Mouse (Mus musculus) fat pad, adult 2 months (tissue): Measurements from ENCODE around the gene Adipor1.

Source experiments
- DNase-seq: peaks from one replicate; pipeline ENCODE4 v3.0.0-alpha.2; 2011; ENCODE audit warnings: low read depth, low spot score; ENCODE audit errors: extremely low read depth

Adipor1 gene

DNA sequence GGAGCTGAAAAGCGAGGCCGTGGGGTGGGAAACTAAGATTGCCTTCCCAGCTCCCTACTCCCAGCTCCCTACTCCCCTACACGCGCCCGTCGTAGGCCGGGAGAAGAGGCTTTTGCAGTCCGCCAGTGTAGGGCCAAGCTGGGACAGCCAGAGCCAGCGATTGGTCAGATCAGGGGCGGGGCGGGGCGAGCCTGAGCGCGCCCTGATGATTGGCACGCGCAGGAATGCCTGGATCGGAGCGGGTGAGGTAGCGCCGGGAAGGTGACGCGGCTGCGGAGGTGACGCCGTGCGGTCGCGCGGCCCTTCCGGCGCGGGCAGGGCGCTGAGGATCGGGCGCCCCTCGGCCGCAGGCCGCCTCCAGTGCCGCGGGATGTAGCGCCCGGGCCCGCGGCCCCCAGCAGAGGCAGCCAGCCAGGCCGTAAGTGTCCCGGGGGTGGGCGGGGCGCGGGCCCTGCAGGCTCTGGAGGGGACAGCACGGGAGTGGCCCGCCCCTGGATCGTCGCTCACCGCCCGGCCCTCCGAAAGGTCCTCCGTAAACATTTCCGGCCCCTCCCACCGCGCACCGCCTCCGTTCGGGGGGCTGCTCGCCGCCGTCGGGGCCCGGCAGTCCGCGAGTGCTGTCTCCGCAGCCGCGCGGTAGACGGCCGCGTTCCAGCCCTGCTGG lies at the start of gene Adipor1:
TSS of gene Adipor1 (plus strand) at position 211 of the 664 bp plus-strand sequence.
- DNase-seq = peak; percentile 54

DNA sequence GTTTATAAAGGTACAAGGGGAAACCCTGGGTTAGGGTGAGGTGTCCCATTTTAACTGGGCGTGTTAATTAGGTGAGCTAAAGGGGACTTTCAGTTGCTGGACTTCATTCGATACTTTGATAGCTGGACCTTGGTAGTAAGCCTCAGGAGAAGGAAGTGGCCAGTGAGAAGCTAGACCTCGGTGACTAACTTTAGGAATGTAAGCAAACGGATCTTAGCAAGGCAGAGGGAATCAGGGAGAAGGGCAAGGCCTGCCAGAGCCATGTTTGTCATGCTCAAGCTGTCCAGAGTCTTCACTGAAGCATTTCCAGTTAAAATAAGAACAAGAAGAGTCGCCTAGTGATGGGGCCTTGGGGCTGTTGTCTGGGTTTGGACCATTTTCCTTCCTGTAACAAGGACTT lies 49.7 kb upstream of the Adipor1 start:
- DNase-seq = no peak

DNA sequence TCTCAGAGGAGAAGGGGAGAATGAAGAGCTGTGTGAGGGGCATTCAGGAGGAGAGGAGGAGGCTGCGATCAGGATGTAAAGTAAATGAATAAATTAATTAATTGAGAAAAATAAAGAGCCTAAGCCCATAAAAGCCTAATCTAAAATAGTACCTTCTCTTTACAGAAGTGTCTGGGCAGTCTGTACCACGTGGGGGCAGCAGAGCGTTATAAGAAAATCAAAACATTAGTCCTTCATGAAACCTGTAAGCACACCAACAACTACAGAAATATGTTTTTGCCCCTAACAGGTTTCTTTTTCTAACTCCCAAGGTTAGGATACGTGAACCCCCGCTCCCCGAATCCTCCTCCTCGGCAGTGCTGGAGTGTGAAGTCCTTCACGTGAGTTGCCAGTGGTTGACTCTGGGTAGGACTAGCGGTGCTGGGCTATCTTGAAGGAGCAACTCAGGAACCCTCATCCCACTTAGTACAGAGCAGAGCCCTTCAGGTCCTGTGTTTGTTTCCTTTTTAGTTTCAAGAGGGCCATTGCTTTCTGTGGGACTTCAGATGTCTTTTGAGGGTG lies 46.3 kb upstream of the Adipor1 start:
- no peak for DNase-seq

DNA sequence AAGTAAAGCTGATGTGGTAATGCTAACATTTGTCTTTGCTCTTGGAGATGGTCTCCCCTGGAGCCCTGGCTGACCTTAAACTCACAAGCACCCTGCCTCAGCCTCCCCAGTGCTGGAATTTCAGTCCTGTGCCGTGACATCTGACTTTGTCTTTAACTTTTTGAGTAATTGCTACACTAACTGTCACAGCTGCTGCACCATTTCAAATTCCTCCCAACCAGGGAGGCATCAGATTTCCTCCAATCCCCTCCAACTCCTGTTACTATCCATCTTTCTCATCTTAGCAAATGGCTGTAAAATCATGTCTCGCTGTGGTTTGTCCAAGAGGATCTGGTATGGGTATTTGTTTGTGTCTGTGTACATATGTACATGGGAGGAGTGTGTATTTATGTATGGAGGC lies 41.1 kb upstream of the Adipor1 start:
- DNase-seq = no peak

DNA sequence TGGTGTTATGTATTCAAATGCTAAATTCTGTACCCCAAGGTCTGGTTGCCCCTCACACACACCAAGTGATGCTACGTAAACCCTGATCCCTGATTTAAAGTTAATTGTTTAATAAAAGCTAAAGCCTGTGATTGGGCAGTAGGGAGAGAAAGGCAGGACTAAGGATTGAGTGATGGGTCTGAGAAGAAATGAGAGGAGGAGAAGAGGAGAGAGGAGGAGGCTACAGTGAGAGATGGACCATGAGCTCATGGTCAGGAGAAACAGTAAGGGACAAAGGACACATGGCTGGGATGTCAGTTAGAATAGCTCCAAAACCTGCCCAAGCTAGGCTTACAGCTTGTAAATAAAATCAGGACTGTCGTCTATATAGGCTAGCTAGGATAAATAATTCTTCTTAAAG lies 34.1 kb upstream of the Adipor1 start:
- DNase-seq = no peak

DNA sequence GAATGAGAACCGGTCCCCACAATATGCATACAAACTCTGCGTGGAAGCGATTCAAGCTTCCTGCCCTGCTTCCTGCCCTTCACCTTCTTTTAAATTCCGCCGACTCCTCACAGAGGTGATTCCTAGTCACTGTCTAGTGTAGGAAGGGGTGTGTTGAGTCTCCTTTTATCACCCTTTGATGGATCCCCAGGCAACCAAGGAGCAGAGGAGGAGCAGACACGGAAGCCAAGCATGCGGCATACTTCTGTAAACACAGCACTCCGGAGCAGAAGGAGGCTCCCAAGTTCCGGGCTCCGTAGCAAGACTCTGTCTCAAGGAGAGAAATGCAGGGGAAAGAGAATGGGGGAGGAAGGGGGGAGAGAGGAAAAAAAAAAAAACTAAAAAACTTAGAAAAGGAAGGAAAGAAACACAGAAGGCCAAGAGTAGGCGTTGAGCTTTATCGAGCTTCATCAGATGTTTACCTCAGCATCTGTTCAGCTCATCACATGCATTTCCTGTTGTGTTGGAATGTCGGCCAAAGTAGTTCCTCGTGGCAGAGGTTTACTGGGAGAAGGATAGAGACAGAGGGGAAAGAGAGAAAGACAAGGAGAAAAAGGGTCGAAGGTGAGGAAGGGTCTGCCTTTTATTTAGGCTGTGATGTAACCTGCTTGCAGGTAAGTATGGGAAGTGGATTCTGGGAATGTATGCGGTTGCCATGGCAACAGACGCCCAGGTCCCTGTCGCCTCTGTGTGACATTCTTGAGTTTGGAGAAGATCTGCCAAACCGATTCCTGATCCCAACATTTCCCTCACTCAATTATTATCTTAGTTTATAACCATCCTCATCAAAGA lies 33.2 kb upstream of the Adipor1 start:
- no peak for DNase-seq

DNA sequence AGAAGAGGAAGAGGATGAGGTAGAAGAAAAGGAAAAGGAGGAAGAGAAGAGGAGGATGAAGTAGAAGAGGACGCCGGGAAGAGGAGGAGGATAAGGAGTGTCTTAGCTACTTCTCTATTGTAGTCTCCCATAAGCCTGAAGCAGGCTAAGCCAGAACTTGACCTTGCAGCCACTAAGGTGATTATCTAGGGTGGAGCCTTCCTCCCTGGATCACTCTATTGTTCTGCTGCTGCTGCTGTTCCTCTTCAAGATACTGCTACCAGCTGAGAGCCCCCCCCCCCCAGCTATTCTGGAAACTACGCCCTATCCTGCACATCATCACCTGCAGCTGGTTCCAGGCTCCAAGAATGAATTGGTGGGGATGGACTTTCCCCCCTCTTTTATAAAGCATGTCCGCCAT lies 30.6 kb upstream of the Adipor1 start:
- DNase-seq = no peak

DNA sequence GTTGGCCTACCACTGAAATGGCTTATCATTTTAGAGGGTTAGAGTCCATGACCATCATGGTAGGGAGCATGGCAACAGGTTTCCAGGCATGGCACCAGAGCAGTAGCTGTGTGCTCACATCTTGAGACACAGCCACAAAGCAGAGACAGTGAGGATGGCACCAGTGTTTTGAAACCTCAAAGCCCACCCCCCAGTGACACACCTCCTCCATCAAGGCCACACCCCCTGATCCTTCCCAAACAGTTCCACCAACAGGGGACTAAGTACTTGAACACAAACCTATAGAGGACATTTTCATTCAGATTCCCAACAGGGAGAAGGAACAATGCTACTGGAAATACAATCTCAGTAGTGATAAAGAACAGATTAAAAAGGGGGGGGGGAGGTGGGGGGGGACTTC lies 30.0 kb upstream of the Adipor1 start:
- no peak for DNase-seq

DNA sequence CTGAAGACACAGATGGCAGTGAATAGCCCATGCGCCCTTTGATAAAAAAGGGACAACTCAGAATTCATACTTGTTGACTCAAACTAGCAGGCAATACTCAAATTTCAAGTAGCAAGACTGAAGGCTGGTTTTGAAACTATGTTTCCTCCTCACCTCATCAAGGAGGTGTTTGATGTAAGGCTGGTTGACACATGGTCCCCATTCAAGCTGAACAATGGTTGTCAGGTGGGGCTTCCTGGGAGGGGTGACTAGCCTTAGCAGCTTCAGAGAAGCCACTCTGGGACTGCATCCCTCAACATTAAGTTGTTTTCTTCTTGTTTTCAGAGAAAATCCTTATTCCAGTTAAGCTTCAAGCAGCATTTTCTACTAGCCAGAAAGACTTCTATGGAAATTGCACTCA lies 29.5 kb upstream of the Adipor1 start, which contains the start of gene 4933406M09Rik:
TSS of gene 4933406M09Rik (plus strand) at position 275 of the 400 bp plus-strand sequence.
- DNase-seq = no peak

DNA sequence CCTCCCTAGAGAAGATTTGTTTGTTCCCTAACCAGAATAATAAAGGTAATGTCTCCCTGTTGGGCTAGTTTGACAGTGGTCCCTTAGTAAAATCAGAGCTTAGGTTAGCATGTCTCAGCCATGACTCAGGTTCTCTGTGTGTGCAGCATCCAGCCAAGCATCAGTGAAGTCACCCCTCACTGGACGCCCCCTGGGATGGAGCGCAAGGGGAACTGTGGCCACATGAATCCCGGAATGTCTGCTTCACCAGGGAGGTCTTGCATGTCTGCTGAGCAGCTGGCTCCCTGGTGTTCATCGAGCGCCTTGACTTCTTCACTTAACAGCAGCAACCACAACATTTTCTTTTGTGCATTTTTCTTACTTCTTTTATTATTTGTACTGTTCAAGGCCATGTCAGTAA lies 21.4 kb upstream of the Adipor1 start:
- no peak for DNase-seq

DNA sequence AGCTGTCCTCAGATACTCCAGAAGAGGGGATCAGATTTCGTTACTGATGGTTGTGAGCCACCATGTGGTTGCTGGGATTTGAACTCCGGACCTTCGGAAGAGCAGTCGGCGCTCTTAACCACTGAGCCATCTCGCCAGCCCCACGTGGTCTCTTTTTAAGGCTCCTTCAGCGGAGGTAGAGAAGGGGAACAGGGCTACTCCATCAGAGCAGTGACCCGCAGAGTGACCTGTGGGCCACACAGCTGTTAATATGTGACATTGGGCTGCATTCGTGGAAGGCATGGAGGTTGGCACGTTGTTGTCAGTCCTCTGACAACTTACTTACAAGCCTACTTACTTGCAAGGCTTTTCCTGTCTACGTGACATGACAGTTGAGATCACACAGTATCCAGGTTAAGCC lies 17.0 kb upstream of the Adipor1 start:
- no peak for DNase-seq

DNA sequence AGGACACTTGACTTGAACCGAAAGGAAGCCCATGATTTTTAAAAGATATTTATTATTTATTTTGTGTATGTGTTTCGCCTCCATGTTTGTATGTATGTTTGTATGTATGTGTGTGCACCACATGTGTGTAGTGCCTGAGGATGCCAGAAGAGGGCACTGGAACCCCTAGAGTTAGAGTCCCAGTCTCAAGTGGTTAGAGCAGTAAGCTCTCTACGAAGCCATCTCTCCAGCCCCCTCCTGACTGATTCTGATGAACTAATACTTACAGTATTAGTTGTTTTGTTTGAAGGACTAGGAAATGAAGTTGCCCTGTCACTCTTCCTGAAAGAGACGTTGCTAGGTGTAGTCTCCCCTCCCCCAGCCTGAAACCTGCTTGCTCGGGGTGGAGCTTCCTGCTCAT lies 15.4 kb upstream of the Adipor1 start:
- DNase-seq = no peak

DNA sequence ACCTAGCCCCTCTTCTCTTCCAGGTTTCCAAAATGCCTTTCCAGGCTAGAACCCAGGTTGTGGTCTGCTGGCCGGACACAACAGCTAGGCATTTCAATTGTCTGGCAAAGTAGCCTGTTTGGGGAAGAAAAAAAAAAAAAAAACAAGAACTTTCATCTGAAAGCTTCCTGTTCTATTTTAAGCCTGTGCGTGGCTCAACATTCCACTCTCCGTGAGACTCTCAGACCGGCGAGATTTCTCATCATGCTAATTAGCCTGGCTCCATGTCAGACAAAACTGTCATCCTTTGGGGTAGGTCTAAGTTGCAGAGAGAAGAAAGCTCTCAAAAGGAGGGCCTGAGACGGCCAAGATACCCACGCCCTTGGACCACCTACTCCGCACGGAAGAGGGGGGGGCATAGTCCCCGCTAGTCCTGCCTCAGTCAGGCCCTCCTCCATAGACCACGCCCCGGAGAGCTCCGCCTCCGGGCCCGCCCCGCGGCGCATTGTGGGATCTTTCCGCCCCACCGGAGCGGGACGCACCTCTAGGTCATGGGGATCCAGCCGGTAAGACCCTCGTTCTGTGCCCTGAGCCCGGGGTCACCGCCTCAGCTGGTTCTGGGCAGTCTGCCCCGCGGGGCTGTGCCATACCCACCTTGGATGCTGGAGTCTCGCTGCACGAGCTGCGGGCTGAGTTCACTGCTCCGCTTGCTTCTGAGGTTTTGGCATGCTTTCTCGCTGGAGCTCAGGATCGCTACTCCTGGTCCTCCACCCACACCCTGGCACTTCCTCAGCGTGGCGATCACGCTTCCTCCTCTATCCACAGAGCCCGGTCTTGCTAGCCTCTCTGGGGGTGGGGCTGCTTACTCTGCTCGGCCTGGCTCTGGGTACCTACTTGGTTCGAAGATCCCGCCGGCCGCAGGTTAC lies 9.4 kb upstream of the Adipor1 start, which contains the start of gene Cyb5r1:
TSS of gene Cyb5r1 (plus strand) at position 51 of the 905 bp plus-strand sequence.
- DNase-seq = peak; percentile 49

DNA sequence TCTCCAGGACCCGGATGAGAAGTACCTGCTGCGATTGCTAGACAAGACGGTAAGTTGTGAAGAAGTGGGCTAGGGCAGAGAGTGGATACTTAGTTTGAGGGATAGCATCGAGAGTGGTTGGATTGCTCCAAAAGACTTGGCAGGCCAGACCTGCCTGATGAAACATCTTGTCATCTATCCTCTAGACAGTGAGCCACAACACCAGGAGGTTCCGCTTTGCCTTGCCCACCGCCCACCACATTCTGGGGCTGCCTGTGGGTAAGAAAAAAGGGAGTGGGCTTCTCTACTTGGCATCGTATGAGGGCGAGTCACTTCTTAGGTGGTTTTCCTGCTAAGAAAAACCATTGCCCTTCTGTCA lies 8.8 kb upstream of the Adipor1 start:
- no peak for DNase-seq

DNA sequence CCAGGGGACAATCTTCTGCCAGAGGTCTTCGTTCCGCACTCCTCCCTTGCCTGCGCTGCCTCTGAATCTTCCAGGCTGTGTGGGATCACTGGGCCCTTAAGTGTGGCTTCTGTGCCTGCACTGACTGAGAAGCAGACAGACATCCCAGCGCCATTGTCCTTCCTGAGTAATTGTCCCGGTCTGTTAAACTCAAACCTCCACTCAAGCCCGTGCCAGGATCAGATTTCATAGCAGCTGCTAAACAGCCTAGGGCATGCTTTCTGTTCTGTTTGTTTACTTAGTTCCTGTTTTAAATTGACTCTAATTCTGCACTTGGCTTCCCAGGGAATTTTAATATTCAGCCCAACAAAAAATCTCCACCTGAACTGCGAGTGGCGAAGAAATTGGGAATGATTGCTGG lies 7.1 kb upstream of the Adipor1 start:
- DNase-seq = no peak

DNA sequence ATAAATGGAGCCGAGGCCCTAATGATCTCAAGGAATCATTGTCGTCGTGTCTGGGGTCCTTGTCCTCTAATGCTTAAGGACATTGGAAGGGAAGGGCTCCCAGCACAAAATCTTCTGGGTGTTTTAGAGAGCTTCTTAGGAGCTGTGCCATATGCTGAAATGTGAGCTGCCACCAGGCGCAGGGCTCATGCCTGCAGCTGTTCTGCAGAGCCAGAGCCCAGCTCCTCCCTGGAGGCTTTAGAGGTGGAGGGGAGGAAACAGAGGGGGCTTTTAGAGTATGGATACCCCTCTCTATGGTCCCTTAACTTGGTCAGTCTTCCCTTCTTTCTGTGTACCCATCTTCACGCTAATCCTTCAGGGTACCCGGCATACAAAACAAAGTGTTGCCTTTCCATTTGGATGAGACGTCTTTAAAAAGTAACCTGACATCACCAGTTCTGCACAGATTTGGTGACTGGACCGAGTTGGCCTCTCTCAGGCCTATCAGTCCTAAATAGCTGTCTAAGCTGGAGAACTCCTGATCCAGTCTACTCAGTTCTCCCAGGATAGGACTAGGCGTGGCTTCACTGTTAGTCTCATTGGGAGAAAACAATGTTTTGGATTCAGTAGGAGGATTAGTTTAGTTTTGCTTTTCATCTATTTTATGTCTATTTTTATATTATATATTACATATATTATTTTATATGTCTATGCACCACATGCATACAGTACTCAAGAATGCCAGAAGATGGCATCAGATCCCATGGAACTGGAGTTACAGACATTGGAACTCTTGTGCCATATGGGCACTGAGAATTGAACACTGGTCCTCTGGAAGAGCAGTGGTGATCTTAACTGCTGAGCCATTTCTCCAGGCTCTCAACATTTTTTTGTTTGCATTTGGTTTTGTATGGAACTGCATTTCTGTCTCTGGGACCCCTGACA lies 3.2 kb upstream of the Adipor1 start:
- no peak for DNase-seq

DNA sequence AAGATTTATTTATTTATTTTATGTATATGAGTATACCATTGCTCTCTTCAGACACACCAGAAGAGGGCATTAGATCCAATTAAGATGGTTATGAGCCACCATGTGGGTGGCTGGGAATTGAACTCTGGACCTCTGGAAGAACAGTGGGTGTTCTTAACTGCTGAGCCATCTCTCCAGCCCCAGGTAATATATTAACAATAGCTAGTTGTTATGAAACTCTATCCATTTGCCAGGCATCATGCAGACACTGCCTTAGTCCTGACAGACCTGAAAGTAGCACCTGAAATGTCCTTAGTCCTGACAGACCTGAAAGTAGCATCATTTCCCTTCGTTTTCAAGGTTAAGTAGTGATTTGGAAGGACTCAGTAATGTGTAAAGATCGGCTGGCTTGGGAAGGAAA lies 1.1 kb upstream of the Adipor1 start:
- peak; percentile 58 for DNase-seq

DNA sequence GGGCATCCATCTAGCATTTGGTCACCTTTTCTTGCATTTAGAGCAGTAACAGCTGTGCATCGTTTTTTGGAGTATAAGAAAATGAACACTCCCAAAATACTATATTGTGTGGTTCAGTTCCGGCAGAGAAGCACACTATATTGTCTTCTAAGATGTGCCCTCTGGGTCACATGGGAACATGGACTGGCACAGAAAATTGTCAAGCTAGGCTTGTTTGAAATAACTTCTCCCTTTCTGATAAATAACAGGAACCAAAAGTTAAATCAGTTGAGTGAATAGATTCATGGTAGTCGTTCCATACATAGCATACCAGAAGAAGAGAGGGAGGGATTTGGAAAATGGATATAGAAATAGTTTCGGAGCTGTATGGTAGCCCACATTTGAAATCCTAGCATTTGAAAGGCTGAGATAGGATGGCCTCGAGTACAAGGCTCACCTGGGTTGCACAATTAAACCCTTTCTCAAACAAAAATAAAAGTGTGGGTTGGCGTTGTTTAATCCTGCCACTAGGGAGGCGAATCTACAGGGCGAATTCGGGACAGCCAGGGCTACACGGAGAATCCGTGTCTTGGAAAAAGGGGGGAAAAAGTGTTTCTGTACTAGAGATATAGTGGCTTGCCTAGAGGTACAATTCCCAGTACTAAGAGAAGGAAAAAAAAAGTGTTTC lies 544 bp upstream of the Adipor1 start:
- DNase-seq = peak; percentile 45

DNA sequence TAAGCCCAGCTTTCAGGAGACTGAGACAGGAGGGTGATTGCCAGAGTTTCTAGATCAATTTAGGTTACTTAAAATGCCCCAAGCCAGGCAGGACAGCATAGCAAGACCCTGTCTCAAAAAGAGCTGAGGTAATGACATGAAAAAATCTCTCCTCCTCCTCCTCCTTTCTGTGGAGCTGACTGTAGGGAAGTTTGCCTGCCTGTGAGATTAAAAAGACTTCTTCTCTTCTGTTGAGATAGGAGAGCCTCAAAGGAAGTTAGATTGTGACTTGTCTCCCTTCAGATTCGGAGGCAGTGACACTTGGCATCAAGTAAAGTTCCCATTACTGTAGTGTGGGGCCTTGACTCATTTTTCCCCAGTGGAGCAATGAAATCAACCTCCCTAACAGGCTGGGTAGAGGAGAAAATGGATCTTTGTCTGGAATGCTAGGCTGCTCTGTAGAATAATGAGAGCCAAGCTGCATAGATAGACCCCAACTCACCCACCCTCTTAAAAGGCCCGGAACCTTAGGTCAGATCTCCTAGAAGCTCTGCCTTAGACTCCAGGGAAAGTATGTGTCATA lies 3.3 kb downstream of the Adipor1 start:
- no peak for DNase-seq
